Mouse (Mus musculus) thymus, adult 2 months (tissue): ENCODE measurements around the gene Lman2. TPM values are rescaled to one million over a fixed set of nuclear protein-coding genes. Genes with fewer than 3 reads are reported as not detected.

Source experiments
- DNase-seq: peaks from one replicate; pipeline ENCODE4 v3.0.0; 2021
- H3K27ac ChIP-seq: fragments of 200-500 bp; 2 replicates; pipeline ENCODE4 v1.5.1; 2012; ENCODE audit warnings: low read length, control low read depth; ENCODE audit not compliant: control insufficient read depth, insufficient read depth
- H3K27me3 ChIP-seq: fragments of 200-500 bp; 2 replicates; pipeline ENCODE4 v1.6.1; 2012; ENCODE audit warnings: mild to moderate bottlenecking, low read length, moderate library complexity, mixed read lengths; ENCODE audit not compliant: control insufficient read depth, insufficient read depth
- H3K36me3 ChIP-seq: fragments of 200-500 bp; 2 replicates; pipeline ENCODE4 v1.6.1; 2012; ENCODE audit warnings: mild to moderate bottlenecking, low read length, moderate library complexity; ENCODE audit not compliant: control insufficient read depth, insufficient read depth
- H3K4me1 ChIP-seq: fragments of 200-500 bp; replicated peaks from 2 replicates; pipeline ENCODE4 v1.6.1; 2012; ENCODE audit warnings: low read length; ENCODE audit not compliant: control insufficient read depth, insufficient read depth
- H3K4me3 ChIP-seq: fragments of 200-500 bp; 2 replicates; pipeline ENCODE4 v1.5.1; 2012; ENCODE audit warnings: mild to moderate bottlenecking, low read length, control low read depth, moderate library complexity; ENCODE audit not compliant: control insufficient read depth, insufficient read depth
- CTCF ChIP-seq: fragments of 200-500 bp; IDR thresholded peaks from 2 replicates; pipeline ENCODE4 v1.5.1; 2012; ENCODE audit warnings: mild to moderate bottlenecking, control low read depth, low read length, moderate library complexity, borderline replicate concordance; ENCODE audit not compliant: control insufficient read depth, poor library complexity, insufficient read depth; ENCODE audit errors: extremely low read depth
- POLR2A ChIP-seq: fragments of 200-500 bp; IDR thresholded peaks from 2 replicates; pipeline ENCODE4 v1.6.1; 2012; ENCODE audit warnings: mild to moderate bottlenecking, low read length, control low read depth, moderate library complexity; ENCODE audit not compliant: control insufficient read depth, poor library complexity, insufficient read depth; ENCODE audit errors: extremely low read depth
- WGBS: fragments of 180-500 bp; shearing (Covaris S2); methylation state at CpG from one replicate; pipeline ENCODE4 v1.1.7; 2018; 5-methylcytosine and 5-hydroxymethylcytosine counted together
- polyA plus RNA-seq: library from polyadenylated mRNA; depleted of rRNA; stranded (reverse); fragments of >200 nt; gene quantifications from 2 replicates; pipeline ENCODE4 v1.2.3, GENCODE M21; 2012

Gene Lman2
- polyA plus RNA-seq, 1 experiment = 139 TPM

- TF ChIP-seq POLR2A = no peak
- no peak for TF ChIP-seq CTCF
- no peak overlapping the region for H3K27ac ChIP-seq
- no peaks in the 10 kb centered on the region for H3K27me3 ChIP-seq
- no peak for DNase-seq
- H3K36me3 ChIP-seq = peaks cover 71% of the 10 kb centered on the region
- H3K4me3 ChIP-seq = no peak overlapping the region
- H3K4me1 ChIP-seq = no peaks in the 10 kb centered on the region
- 85% methylated on average over 11 of the region's 11 CpGs for WGBS
Measured at GRCm38 (mm10) chr13:55346745-55347144, 15.8 kb downstream of the Lman2 start.

DNA sequence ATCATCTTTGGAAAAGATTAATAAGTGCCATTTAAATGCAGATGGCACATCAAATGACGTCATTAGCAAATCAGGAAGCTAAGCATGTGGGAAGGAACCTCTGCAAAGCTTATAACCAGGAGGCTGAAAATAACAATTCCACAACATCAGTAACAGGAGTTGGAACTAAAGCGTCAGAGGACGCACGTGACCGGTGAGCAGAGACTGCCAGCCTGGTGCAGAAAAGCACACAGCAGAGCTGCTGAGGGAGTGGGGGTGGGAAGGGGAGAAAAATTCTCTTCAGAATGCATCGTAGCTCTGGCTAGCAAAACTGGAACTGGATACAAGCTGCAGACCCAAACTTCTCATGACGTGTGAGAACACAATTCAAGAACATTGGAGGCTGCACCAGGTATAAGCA lies 18.3 kb downstream of the Lman2 start:
- Histone ChIP-seq H3K27ac (no peak overlapping the region), H3K27me3 (no peaks in the 10 kb centered on the region), H3K4me1 (no peaks in the 10 kb centered on the region; the same call in 1 of the 2 replicates), H3K4me3 (no peak overlapping the region), H3K36me3 (peaks cover 47% of the 10 kb centered on the region)
- TF ChIP-seq CTCF = no peak
- no peak for TF ChIP-seq POLR2A
- no peak for DNase-seq
- WGBS = 92% methylated on average over 7 of the region's 7 CpGs

- Histone ChIP-seq H3K27ac (no peak overlapping the region), H3K27me3 (no peaks in the 10 kb centered on the region), H3K4me1 (no peaks in the 10 kb centered on the region; the same call in 1 of the 2 replicates), H3K36me3 (peaks cover 29% of the 10 kb centered on the region), H3K4me3 (no peak overlapping the region)
- TF ChIP-seq POLR2A (no peak), CTCF (no peak)
- 80% methylated on average over 11 of the region's 11 CpGs for WGBS
- no peak for DNase-seq
Measured at GRCm38 (mm10) chr13:55342469-55342868, 20.1 kb downstream of the Lman2 start.

DNA sequence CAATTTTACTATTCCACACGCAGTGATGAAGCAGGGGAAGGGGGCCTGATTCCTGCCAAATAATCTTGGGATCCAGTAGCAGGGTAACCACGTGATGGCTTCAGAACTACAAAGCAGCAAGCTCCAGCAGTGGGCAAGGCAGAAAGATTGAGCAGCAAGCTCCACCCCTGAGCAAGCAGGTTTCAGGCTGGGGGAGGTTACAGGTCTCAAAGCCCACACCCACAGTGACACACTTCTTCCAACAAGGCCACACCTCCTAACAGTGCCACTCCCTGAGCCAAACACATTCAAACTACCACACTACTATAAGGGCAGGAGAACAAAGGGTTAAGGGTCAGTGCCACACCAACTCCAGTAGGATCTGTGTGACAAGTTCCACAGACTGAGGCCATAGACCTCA lies 23.3 kb downstream of the Lman2 start:
- DNase-seq = no peak
- Histone ChIP-seq H3K4me1 (no peaks in the 10 kb centered on the region; the same call in 1 of the 2 replicates), H3K27ac (no peak overlapping the region), H3K27me3 (no peaks in the 10 kb centered on the region), H3K4me3 (no peak overlapping the region), H3K36me3 (no peaks in the 10 kb centered on the region; the same call in 1 of the 2 replicates)
- 46% methylated on average over 2 of the region's 2 CpGs for WGBS
- no peak for TF ChIP-seq POLR2A
- no peak for TF ChIP-seq CTCF

DNA sequence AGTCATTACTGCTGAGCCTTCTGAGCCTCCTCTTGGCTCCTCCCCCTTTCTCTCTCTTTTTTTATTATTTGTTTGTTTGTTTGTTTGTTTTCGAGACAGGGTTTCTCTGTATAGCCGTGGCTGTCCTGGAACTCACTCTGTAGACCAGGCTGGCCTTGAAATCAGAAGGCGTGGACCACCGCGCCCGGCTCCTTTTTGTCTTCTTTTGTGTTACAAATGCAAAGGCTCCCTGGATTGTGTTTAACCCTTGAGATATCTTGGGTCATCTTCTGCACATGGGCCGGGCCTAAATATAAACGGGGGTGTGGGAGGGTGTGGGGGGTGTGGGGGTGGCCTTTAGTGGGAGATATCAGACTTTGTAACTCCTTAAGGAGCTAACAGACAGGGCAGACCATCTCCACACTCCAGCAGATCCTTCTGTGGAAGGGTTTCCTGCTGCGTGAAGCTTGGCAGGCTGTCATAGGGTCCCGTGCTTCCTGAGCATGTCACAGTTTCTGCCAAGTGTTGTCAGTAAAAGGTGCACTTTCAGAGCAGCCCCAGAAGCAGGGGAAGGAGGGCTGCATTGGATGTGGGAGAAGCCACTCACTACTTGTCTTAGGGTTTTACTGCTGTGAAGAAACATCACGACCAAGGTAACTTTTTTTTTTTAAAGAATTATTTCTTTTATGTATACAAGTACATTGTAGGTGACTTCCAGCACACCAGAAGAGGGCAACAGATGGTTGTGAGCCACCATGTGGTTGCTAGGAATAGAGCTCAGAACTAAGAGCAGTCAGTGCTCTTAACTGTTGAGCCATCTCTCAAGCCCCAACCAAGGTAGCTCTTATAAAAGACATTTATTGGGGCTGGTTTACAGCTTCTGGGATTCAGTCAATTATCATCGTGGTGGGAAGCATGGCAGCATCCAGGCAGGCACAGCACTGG lies 24.2 kb downstream of the Lman2 start:
- Histone ChIP-seq H3K4me3 (no peak overlapping the region), H3K27me3 (no peaks in the 10 kb centered on the region), H3K36me3 (no peaks in the 10 kb centered on the region), H3K4me1 (no peaks in the 10 kb centered on the region; the same call in 1 of the 2 replicates), H3K27ac (no peak overlapping the region)
- TF ChIP-seq CTCF (no peak), POLR2A (no peak)
- no peak for DNase-seq
- 85% methylated on average over 12 of the region's 12 CpGs for WGBS

GRCm38 (mm10) chr13:55337341-55337975 lies 25.1 kb downstream of the Lman2 start:
- no peak overlapping the region for H3K4me3 ChIP-seq
- no peak overlapping the region for H3K27ac ChIP-seq
- DNase-seq = no peak
- 93% methylated on average over 8 of the region's 10 CpGs for WGBS
- H3K36me3 ChIP-seq = no peaks in the 10 kb centered on the region
- TF ChIP-seq CTCF (no peak), POLR2A (no peak)
- H3K4me1 ChIP-seq = no peaks in the 10 kb centered on the region; the same call in 1 of the 2 replicates
- no peaks in the 10 kb centered on the region for H3K27me3 ChIP-seq
